Mouse (Mus musculus) urinary bladder, postnatal 14 days (tissue): ENCODE results near the gene Wipf2.
"Not testable (repeated sequence)": the region's sequence is repeated elsewhere in the genome, so short reads cannot be mapped to it uniquely, and the experiment has no call there.

Experiments
- DNase-seq: peaks from one replicate; pipeline ENCODE4 v3.0.0; 2021; ENCODE audit warnings: low spot score

The Wipf2 gene

GRCm38 (mm10) chr11:98932293-98933091, 69.1 kb downstream of the Wipf2 start:
- peak; percentile 71 for DNase-seq

GRCm38 (mm10) chr11:98933151-98933550, 69.7 kb downstream of the Wipf2 start:
- DNase-seq: peak; percentile 92

GRCm38 (mm10) chr11:98933847-98934246, 70.4 kb downstream of the Wipf2 start:
- DNase-seq: not testable (repeated sequence)

DNA sequence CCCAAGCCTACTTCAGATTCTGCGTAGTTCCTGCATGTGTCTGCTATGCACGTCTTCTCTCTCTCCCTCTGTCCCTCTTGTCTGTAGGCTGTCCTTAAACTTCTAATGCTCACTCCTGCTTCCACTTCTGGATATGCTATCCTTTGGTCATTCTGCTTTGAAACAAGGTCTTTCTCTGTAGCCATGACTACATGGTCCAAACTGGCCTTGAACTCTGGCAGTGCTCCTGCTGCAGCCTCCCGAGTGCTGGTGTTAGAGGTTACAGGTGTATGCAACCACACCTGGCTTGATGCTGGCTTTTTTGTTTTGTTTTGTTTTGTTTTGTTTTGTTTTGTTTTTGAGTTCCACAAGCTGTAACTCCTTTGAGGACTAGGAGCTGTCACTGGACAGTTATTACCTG, 70.9 kb downstream of the Wipf2 start:
- no peak for DNase-seq

DNA sequence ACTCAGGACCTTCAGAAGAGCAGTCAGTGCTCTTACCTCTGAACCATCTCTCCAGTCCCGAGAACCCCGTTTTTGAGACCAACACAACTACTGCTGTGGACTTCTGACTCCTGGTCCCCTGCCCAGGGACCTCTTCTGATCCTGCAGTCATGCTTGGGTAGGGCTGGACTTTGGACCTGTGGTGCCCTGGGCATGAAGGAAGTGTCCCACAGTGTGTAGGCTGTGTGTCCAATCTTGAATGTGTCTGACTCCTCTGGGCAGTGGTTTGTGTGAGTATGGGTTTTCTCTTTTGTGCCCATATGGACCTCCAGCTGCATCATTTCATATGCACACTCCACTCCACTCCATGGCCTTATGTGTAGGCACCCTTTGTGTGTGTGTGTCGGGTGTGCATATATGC, 71.7 kb downstream of the Wipf2 start:
- DNase-seq: no peak

GRCm38 (mm10) chr11:98936170-98936569, 72.7 kb downstream of the Wipf2 start:
- DNase-seq: peak; percentile 79

- DNase-seq: no peak
Observed at GRCm38 (mm10) chr11:98936606-98937409, 73.4 kb downstream of the Wipf2 start.

DNA sequence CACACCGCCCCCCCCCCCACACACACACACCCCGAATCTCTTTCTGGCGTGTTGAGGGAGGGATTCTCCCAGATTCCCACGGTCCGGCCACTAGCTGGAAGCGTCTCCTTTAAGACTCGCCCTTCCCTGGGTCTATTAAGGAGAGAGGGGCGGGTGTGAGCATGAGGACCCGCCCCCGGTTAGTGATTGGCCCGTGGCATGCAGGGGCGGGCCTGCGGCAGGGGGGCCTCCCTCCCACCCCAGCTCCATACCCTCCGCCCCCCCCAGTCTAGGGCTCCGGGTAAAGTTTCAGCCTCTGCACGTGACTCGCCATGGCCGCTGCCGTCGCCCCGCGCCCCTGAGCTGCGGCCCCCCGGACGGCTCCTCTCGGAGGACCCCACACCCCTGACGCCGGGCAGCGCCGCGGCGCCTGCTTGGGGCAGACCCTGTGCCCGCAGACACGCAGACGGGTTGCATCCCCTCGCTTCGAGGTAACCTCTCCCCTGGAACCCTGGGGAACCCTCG, 74.0 kb downstream of the Wipf2 start:
- peak; percentile 90 for DNase-seq

- no peak for DNase-seq
Observed at GRCm38 (mm10) chr11:98937914-98938694, 74.7 kb downstream of the Wipf2 start.

DNA sequence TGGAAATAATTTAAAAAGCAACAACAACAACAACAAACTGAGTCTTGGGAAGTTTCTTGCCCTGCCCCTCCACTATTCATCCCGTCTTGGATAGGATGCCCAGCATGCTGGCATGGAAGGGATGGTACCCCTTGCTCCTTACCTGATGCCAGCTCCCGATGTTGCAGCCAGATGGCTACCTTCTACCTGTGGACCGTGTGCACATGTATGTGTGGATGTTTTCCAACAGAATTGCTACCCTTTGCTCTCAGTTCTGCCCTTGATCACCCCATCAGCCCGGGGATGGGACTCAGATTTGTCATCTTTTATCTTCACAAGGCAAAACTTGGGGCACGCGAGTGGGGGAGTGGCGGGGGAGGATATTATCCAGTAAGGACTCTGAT, 75.3 kb downstream of the Wipf2 start:
- DNase-seq: no peak

DNA sequence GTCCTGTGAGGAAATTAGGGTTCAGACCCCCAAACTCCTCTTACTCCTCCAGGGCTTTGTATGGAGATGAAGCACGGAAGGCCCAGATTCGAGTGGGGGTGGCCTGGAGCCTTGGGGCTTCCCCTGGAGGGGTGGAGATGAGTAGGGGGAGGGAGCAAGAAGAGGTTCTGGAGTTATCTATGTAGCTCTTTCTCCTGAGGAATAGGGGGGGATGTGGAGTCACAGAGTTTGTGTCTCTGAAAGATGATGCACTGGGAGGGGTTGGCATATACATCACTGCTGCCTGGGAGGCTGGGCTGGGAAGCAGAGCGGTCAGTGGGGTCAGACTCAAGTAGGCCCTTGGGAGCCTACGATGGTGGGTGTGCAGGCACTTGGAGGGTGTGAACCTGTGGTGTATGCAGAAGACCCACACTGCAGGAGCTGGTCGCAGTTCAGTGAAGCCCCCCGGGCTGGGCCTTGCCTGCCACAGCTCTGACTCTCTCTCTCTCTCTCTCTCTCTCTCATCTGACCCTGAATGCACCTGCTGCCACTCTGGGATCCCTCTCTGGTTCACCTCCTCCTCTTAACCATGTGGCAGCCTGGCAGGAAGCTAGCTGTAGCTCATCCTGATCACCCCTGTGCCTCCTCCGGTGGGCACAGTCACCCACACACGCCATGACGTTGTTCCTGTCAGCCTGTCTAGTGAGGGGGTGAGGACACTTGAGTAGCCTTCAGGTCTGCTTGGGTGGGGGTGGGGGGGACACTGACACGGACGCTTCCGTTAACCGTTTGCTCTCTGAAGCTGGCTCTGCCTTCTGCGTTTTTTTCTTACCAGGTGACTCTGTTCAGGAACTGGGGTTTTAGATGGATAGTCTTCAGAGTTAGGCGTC, 75.9 kb downstream of the Wipf2 start:
- DNase-seq: no peak

GRCm38 (mm10) chr11:98939953-98940641, 76.7 kb downstream of the Wipf2 start:
- peak; percentile 14 for DNase-seq

DNA sequence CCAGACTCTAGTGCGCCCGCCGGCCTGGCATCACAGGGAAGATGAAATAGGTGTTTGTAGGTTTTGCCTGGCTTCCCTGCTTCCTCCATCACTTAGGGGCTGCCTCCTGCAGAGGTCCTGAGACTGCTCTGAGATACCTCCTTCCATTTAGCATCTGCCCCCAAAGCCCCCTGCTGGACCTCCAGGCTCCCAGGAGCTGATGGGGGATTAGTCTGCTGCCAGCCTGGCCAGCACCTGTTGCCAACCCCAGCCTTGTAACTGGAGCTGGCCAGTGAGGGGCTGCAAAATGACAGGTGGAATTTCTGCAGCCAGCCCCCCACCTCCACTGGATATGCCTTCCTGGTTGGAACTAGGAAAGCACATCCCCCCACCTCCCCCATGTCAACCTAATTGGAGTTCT, 77.3 kb downstream of the Wipf2 start:
- no peak for DNase-seq

DNA sequence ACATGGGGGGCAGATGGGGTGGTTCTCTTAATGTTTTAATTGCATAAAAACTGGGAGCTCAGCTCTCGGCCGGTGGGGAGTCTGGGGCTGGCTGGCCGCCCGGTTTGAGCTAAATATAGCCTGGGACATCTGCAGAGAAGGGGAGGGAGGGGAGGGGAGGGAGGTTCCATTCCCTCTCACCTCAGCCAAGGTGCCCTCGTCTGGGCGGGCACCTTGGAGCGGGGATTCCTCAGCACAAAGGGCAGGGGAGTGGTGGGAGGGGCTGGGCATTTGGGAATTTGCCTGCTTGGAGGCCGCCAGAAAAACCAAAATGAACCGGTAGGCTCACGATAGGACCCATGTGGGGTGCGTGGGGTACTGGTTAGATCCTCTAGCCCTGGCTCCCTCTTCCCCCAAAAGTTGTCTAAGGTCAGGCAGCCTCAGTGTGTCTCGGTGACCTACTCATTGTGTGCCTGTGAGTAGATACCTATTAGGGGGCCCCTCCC, 77.9 kb downstream of the Wipf2 start:
- DNase-seq: peak; percentile 67

DNA sequence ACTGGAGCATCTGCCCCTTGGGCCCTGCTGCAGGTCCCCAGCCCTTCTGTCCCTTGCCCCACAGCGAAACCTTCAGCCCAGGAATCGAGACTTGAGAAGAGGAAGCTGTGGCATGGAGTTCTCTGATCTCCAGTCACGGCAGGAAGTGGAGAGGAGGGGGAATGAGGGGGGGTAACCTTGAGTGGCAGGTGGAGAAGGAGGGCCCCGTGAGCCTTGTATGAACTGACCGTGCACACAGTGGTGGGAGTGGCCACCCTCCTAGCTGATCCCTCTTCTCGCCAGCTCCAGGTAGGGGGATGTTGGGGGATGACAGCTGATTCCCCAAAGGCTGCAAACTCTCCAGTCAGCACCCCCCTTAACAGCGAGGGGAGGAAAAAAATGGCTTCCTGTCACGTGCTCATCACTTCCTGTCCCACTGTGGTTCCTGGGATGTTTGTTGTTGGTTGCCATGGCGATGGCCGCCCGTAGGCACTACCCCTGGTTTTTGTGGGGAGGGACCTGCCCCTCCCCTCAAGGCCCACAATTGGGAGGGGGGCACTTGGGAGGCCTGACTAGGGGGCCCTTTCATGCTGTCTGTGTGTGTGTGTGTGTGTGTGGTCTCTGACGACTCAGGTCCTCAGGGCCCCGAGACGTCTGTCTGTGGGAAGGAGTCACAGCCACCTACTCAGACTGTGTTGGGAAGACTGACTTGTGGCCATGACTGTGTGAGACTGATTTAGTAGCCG, 78.5 kb downstream of the Wipf2 start:
- DNase-seq: peak; percentile 77

- DNase-seq: peak; percentile 23
Observed at GRCm38 (mm10) chr11:98942555-98942922, 79.1 kb downstream of the Wipf2 start.

DNA sequence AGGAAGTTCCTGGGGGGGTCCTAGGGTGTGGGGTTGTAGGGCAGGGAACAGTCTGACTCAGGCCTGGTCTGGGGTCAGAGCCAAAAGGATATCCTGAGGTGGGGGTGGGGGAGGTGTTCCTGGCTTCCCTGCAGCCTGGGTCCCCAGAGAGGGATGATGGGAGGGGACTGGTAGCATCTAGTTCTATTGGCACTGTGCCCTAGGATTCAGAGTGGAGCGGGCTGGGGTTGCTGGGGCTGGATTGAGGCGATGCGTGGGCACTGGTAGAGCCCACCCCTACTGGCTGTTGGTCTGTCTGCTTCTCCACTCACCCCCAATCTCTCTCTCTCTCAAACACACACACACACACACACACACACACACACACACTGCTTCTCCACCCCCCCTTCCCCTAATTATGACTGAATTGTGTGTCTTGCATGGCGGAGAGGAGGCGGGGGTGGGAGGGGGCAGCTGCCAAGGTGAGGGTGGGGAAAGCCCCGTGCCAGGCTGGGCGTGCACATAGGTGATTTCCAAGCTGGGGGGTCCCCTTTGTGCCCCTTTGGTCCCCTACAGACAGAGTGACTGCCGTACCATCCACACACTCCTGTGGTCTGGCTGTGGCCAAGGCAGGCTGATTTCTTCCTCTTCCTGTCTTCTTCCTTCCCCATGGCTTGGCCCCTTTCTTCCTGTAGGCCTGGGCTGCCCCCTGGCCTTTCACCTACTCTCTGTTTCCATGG, 79.6 kb downstream of the Wipf2 start:
- peak; percentile 60 for DNase-seq

- peak; percentile 44 for DNase-seq
Observed at GRCm38 (mm10) chr11:98943741-98944461, 80.5 kb downstream of the Wipf2 start.
